Mouse (Mus musculus): ENCODE results near the gene Hpn.

- TF ChIP-seq CTCF (IDR thresholded peaks at IDR 0.05; ENCODE audit: borderline replicate concordance, control insufficient read depth, extremely low read depth, insufficient read depth, low read length, poor library complexity) (no peak), POLR2A (IDR thresholded peaks at IDR 0.05; ENCODE audit: control insufficient read depth, extremely low read depth, insufficient read depth, low read length, poor library complexity) (peak; percentile 54; the same call in 1 of the 2 replicates)
Measured at GRCm38 (mm10) chr7:31151301-31152241, 36.5 kb upstream of the Hpn start.
